Mouse (Mus musculus) lung, embryonic 16.5 days (tissue): ENCODE results near the gene Rnf217. TPM values are rescaled to one million over a fixed set of nuclear protein-coding genes. Genes with fewer than 3 reads are reported as not detected.

Source experiments
- ATAC-seq: fragments of 200-750 bp; cut with Nextera tagmentation; 2 replicates; pipeline ENCODE4 v1.8.0; 2017; ENCODE audit warnings: low read depth, mild to moderate bottlenecking, moderate library complexity
- H3K27ac ChIP-seq: fragments of 300-500 bp; sonication (generic); 2 replicates; pipeline ENCODE4 v1.5.1; 2014; ENCODE audit warnings: mild to moderate bottlenecking, control low read depth, low read length
- H3K27me3 ChIP-seq: fragments of 300-500 bp; sonication (generic); 2 replicates; pipeline ENCODE4 v1.6.1; 2014; ENCODE audit warnings: low read depth, low read length, mixed read lengths; ENCODE audit not compliant: control insufficient read depth, insufficient read depth
- H3K36me3 ChIP-seq: fragments of 300-500 bp; sonication (generic); 2 replicates; pipeline ENCODE4 v1.6.1; 2014; ENCODE audit warnings: low read length; ENCODE audit not compliant: control insufficient read depth, insufficient read depth
- H3K4me1 ChIP-seq: fragments of 300-500 bp; sonication (generic); replicated peaks from 2 replicates; pipeline ENCODE4 v1.6.1; 2014; ENCODE audit warnings: low read length, mixed read lengths; ENCODE audit not compliant: control insufficient read depth, insufficient read depth
- H3K4me2 ChIP-seq: fragments of 300-500 bp; sonication (generic); 2 replicates; pipeline ENCODE4 v1.6.1; 2014; ENCODE audit warnings: low read depth, low read length, control low read depth
- H3K4me3 ChIP-seq: fragments of 300-500 bp; sonication (generic); 2 replicates; pipeline ENCODE4 v1.5.1; 2014; ENCODE audit warnings: mild to moderate bottlenecking, low read length, control low read depth
- H3K9ac ChIP-seq: fragments of 300-500 bp; sonication (generic); 2 replicates; pipeline ENCODE4 v1.6.1; 2014; ENCODE audit warnings: low read length, control low read depth
- H3K9me3 ChIP-seq: fragments of 300-500 bp; sonication (generic); 2 replicates; pipeline ENCODE4 v1.6.1; 2016; ENCODE audit warnings: low read length; ENCODE audit not compliant: control insufficient read depth
- WGBS: fragments of 180-500 bp; shearing (Covaris S2); extraction: QIAGEN DNeasy Blood & Tissue Kit; methylation state at CpG from one replicate; pipeline ENCODE4 v1.1.7; 2014; 5-methylcytosine and 5-hydroxymethylcytosine counted together
- polyA plus RNA-seq: library from polyadenylated mRNA; unstranded; fragments of >200 nt; fragmentation: Nextera tagmentation; extraction: Ambion mirVana; gene quantifications from 2 replicates; pipeline ENCODE4 v1.2.1, GENCODE M21; 2015

Rnf217 gene
- polyA plus RNA-seq, 1 experiment from 2014 or later = 1.2 TPM

GRCm38 (mm10) chr10:31540518-31540917, 68.5 kb downstream of the Rnf217 start:
- H3K4me3 ChIP-seq = no peak overlapping the region
- H3K4me1 ChIP-seq = peaks cover 10% of the 10 kb centered on the region
- no peak overlapping the region for H3K4me2 ChIP-seq
- no peaks in the 10 kb centered on the region for H3K36me3 ChIP-seq
- no peak for ATAC-seq
- 94% methylated on average over 4 of the region's 4 CpGs for WGBS
- no peaks in the 10 kb centered on the region for H3K27me3 ChIP-seq
- H3K27ac ChIP-seq = no peak overlapping the region
- H3K9me3 ChIP-seq = no peaks in the 10 kb centered on the region
- no peak overlapping the region for H3K9ac ChIP-seq

- 91% methylated on average over 2 of the region's 2 CpGs for WGBS
- Histone ChIP-seq H3K4me2 (no peak overlapping the region), H3K36me3 (no peaks in the 10 kb centered on the region; the same call in 1 of the 2 replicates), H3K27me3 (no peaks in the 10 kb centered on the region), H3K4me1 (peaks cover 10% of the 10 kb centered on the region), H3K27ac (no peak overlapping the region), H3K9me3 (no peaks in the 10 kb centered on the region), H3K4me3 (no peak overlapping the region), H3K9ac (no peak overlapping the region)
- ATAC-seq = no peak
Measured at GRCm38 (mm10) chr10:31539351-31539750, 69.6 kb downstream of the Rnf217 start.

GRCm38 (mm10) chr10:31538721-31539120, 70.3 kb downstream of the Rnf217 start:
- ATAC-seq = no peak

GRCm38 (mm10) chr10:31538243-31538642, 70.7 kb downstream of the Rnf217 start:
- Histone ChIP-seq H3K36me3 (no peaks in the 10 kb centered on the region; the same call in 1 of the 2 replicates), H3K27ac (no peak overlapping the region), H3K9ac (no peak overlapping the region), H3K4me3 (no peak overlapping the region), H3K4me2 (no peak overlapping the region), H3K4me1 (peaks cover 10% of the 10 kb centered on the region), H3K9me3 (no peaks in the 10 kb centered on the region), H3K27me3 (no peaks in the 10 kb centered on the region)
- WGBS = 77% methylated on average over 2 of the region's 2 CpGs
- ATAC-seq = no peak

More at GRCm38 (mm10) chr10:31538721-31539120, 70.3 kb downstream of the Rnf217 start:
- H3K4me1 ChIP-seq = peaks cover 10% of the 10 kb centered on the region
- H3K4me3 ChIP-seq = no peak overlapping the region
- no peak overlapping the region for H3K9ac ChIP-seq
- H3K27ac ChIP-seq = no peak overlapping the region
- 67% methylated on average over 3 of the region's 3 CpGs for WGBS
- no peaks in the 10 kb centered on the region; the same call in 1 of the 2 replicates for H3K36me3 ChIP-seq
- no peaks in the 10 kb centered on the region for H3K27me3 ChIP-seq
- no peak overlapping the region for H3K4me2 ChIP-seq
- H3K9me3 ChIP-seq = no peaks in the 10 kb centered on the region

- H3K4me2 ChIP-seq = no peak overlapping the region
- H3K4me1 ChIP-seq = peaks cover 10% of the 10 kb centered on the region
- no peaks in the 10 kb centered on the region for H3K9me3 ChIP-seq
- no peak overlapping the region for H3K27ac ChIP-seq
- H3K27me3 ChIP-seq = no peaks in the 10 kb centered on the region
- ATAC-seq = peak; percentile 47
- no peaks in the 10 kb centered on the region; the same call in 1 of the 2 replicates for H3K36me3 ChIP-seq
- H3K4me3 ChIP-seq = no peak overlapping the region
- WGBS = 46% methylated on average over 3 of the region's 3 CpGs
- H3K9ac ChIP-seq = no peak overlapping the region
Measured at GRCm38 (mm10) chr10:31537213-31537612, 71.8 kb downstream of the Rnf217 start.

- H3K4me1 ChIP-seq = peaks cover 10% of the 10 kb centered on the region
- no peak for ATAC-seq
- no peak overlapping the region for H3K9ac ChIP-seq
- no peak overlapping the region for H3K4me3 ChIP-seq
- no peaks in the 10 kb centered on the region; the same call in 1 of the 2 replicates for H3K36me3 ChIP-seq
- no peaks in the 10 kb centered on the region for H3K9me3 ChIP-seq
- WGBS = 84% methylated on average over 2 of the region's 2 CpGs
- no peak overlapping the region for H3K27ac ChIP-seq
- no peaks in the 10 kb centered on the region for H3K27me3 ChIP-seq
- no peak overlapping the region for H3K4me2 ChIP-seq
Measured at GRCm38 (mm10) chr10:31535046-31535445, 73.9 kb downstream of the Rnf217 start.

- peaks cover 10% of the 10 kb centered on the region for H3K4me1 ChIP-seq
- H3K9me3 ChIP-seq = no peaks in the 10 kb centered on the region
- H3K4me2 ChIP-seq = no peak overlapping the region
- H3K9ac ChIP-seq = no peak overlapping the region
- no peak for ATAC-seq
- H3K36me3 ChIP-seq = no peaks in the 10 kb centered on the region; the same call in 1 of the 2 replicates
- H3K4me3 ChIP-seq = no peak overlapping the region
- 85% methylated on average over 6 of the region's 6 CpGs for WGBS
- H3K27me3 ChIP-seq = no peaks in the 10 kb centered on the region
- H3K27ac ChIP-seq = no peak overlapping the region
Measured at GRCm38 (mm10) chr10:31533270-31533826, 75.6 kb downstream of the Rnf217 start.

GRCm38 (mm10) chr10:31532782-31533181, 76.2 kb downstream of the Rnf217 start:
- Histone ChIP-seq H3K4me1 (peaks cover 10% of the 10 kb centered on the region), H3K4me2 (no peak overlapping the region)
- 85% methylated on average over 2 of the region's 2 CpGs for WGBS

GRCm38 (mm10) chr10:31528297-31528984, 80.5 kb downstream of the Rnf217 start:
- Histone ChIP-seq H3K4me3 (no peak overlapping the region), H3K27ac (no peak overlapping the region), H3K9me3 (no peaks in the 10 kb centered on the region), H3K27me3 (no peaks in the 10 kb centered on the region), H3K4me1 (no peaks in the 10 kb centered on the region), H3K9ac (no peak overlapping the region), H3K36me3 (no peaks in the 10 kb centered on the region), H3K4me2 (no peak overlapping the region)
- no peak for ATAC-seq
- 51% methylated on average over 6 of the region's 6 CpGs for WGBS

More at GRCm38 (mm10) chr10:31532782-31533181, 76.2 kb downstream of the Rnf217 start:
- Histone ChIP-seq H3K27me3 (no peaks in the 10 kb centered on the region), H3K27ac (no peak overlapping the region), H3K9ac (no peak overlapping the region), H3K4me3 (no peak overlapping the region), H3K9me3 (no peaks in the 10 kb centered on the region), H3K36me3 (no peaks in the 10 kb centered on the region; the same call in 1 of the 2 replicates)
- no peak for ATAC-seq
